Mouse (Mus musculus): ENCODE results near the gene Fdxacb1. TPM values are rescaled to one million over a fixed set of nuclear protein-coding genes. Genes with fewer than 3 reads are reported as not detected.
A peak's percentile ranks its signal among the peaks of the same experiment; 100 is the strongest.

The Fdxacb1 gene
- total RNA-seq (2014; rRNA removed), result 9.7 and 14.1 TPM in 2 replicates
- polyA plus RNA-seq (2015; fragmentation: Nextera tagmentation; extraction: Ambion mirVana), result 9.2 and 13.1 TPM in 2 replicates

- TF ChIP-seq CTCF (IDR thresholded peaks at IDR 0.05), result peak; percentile 78
- no peaks in the 10 kb centered on the region for H3K27me3 ChIP-seq (ENCODE audit: insufficient read depth, low read length)
- H3K27ac ChIP-seq (ENCODE audit: low read depth, low read length), result peak within 1 kb of the TSS; percentile 81
- ATAC-seq (ENCODE audit: low FRiP score), result peak; percentile 94
- peak; percentile 98 for DNase-seq (ENCODE audit: low spot score)
- peak within 1 kb of the TSS; percentile 55 for H3K4me3 ChIP-seq (ENCODE audit: low read depth, low read length)
- no peaks in the 10 kb centered on the region for H3K9me3 ChIP-seq (ENCODE audit: low read length)
- H3K4me2 ChIP-seq (ENCODE audit: low read depth, low read length, poor library complexity, severe bottlenecking), result peak within 1 kb of the TSS; percentile 83
- H3K4me1 ChIP-seq (ENCODE audit: insufficient read depth, low read length), result no peaks in the 10 kb centered on the region
- WGBS, result 4% methylated on average over 58 of the region's 59 CpGs
- H3K9ac ChIP-seq (replicated peaks; ENCODE audit: low read length, poor library complexity, severe bottlenecking), result peak within 1 kb of the TSS; percentile 60
- no peaks in the 10 kb centered on the region; the same call in 1 of the 2 replicates for H3K36me3 ChIP-seq (ENCODE audit: insufficient read depth, low read length)
Observed at GRCm38 (mm10) chr9:50768107-50769002, at the start of gene Fdxacb1. TSS of gene Fdxacb1 (plus strand) at chr9:50768236.

GRCm38 (mm10) chr9:50718878-50719277 is 49.2 kb upstream of the Fdxacb1 start:
- Histone ChIP-seq H3K27ac (ENCODE audit: low read depth, low read length) (no peak overlapping the region), H3K9me3 (ENCODE audit: low read length) (no peaks in the 10 kb centered on the region), H3K36me3 (ENCODE audit: insufficient read depth, low read length) (peaks cover 4% of the 10 kb centered on the region; the same call in 1 of the 2 replicates), H3K4me1 (ENCODE audit: insufficient read depth, low read length) (0 out of 2 replicates have a peak, but pooled peaks cover under 1% of the 10 kb centered on the region), H3K4me2 (ENCODE audit: low read depth, low read length, poor library complexity, severe bottlenecking) (no peak overlapping the region), H3K4me3 (ENCODE audit: low read depth, low read length) (no peak overlapping the region), H3K27me3 (ENCODE audit: insufficient read depth, low read length) (no peaks in the 10 kb centered on the region), H3K9ac (replicated peaks; ENCODE audit: low read length, poor library complexity, severe bottlenecking) (no peak overlapping the region)
- DNase-seq (ENCODE audit: low spot score) (no peak), ATAC-seq (ENCODE audit: low FRiP score) (no peak)
- WGBS, result 79% methylated on average over 4 of the region's 4 CpGs
- no peak for TF ChIP-seq CTCF (IDR thresholded peaks at IDR 0.05)

- TF ChIP-seq CTCF (IDR thresholded peaks at IDR 0.05), result no peak
- Histone ChIP-seq H3K4me2 (ENCODE audit: low read depth, low read length, poor library complexity, severe bottlenecking) (no peak overlapping the region), H3K9me3 (ENCODE audit: low read length) (no peaks in the 10 kb centered on the region), H3K4me1 (ENCODE audit: insufficient read depth, low read length) (peaks cover 3% of the 10 kb centered on the region; the same call in 1 of the 2 replicates), H3K27me3 (ENCODE audit: insufficient read depth, low read length) (no peaks in the 10 kb centered on the region), H3K27ac (ENCODE audit: low read depth, low read length) (no peak overlapping the region), H3K9ac (replicated peaks; ENCODE audit: low read length, poor library complexity, severe bottlenecking) (no peak overlapping the region), H3K4me3 (ENCODE audit: low read depth, low read length) (no peak overlapping the region), H3K36me3 (ENCODE audit: insufficient read depth, low read length) (peaks cover 3% of the 10 kb centered on the region; the same call in 1 of the 2 replicates)
- 30% methylated on average over 12 of the region's 12 CpGs for WGBS
- ATAC-seq (ENCODE audit: low FRiP score) (no peak), DNase-seq (ENCODE audit: low spot score) (no peak)
Observed at GRCm38 (mm10) chr9:50721061-50721460, 47.0 kb upstream of the Fdxacb1 start.

- 35% methylated on average over 8 of the region's 8 CpGs for WGBS
- Histone ChIP-seq H3K4me3 (ENCODE audit: low read depth, low read length) (no peak overlapping the region), H3K27ac (ENCODE audit: low read depth, low read length) (no peak overlapping the region), H3K4me2 (ENCODE audit: low read depth, low read length, poor library complexity, severe bottlenecking) (0 out of 2 replicates have a peak overlapping the region, but pooled peaks have one; percentile 12), H3K9me3 (ENCODE audit: low read length) (no peaks in the 10 kb centered on the region), H3K27me3 (ENCODE audit: insufficient read depth, low read length) (no peaks in the 10 kb centered on the region), H3K36me3 (ENCODE audit: insufficient read depth, low read length) (no peaks in the 10 kb centered on the region), H3K9ac (replicated peaks; ENCODE audit: low read length, poor library complexity, severe bottlenecking) (no peak overlapping the region), H3K4me1 (ENCODE audit: insufficient read depth, low read length) (peaks cover 3% of the 10 kb centered on the region; the same call in 1 of the 2 replicates)
- ATAC-seq (ENCODE audit: low FRiP score) (no peak), DNase-seq (ENCODE audit: low spot score) (peak; percentile 56)
- no peak for TF ChIP-seq CTCF (IDR thresholded peaks at IDR 0.05)
Observed at GRCm38 (mm10) chr9:50722451-50722911, 45.6 kb upstream of the Fdxacb1 start.

- Histone ChIP-seq H3K36me3 (ENCODE audit: insufficient read depth, low read length) (no peaks in the 10 kb centered on the region), H3K4me3 (ENCODE audit: low read depth, low read length) (no peak overlapping the region), H3K9ac (replicated peaks; ENCODE audit: low read length, poor library complexity, severe bottlenecking) (no peak overlapping the region), H3K4me1 (ENCODE audit: insufficient read depth, low read length) (peaks cover 3% of the 10 kb centered on the region; the same call in 1 of the 2 replicates), H3K9me3 (ENCODE audit: low read length) (no peaks in the 10 kb centered on the region), H3K27ac (ENCODE audit: low read depth, low read length) (0 out of 2 replicates have a peak overlapping the region, but pooled peaks have one; percentile 7), H3K4me2 (ENCODE audit: low read depth, low read length, poor library complexity, severe bottlenecking) (peak overlapping the region; percentile 16), H3K27me3 (ENCODE audit: insufficient read depth, low read length) (no peaks in the 10 kb centered on the region)
- TF ChIP-seq CTCF (IDR thresholded peaks at IDR 0.05), result no peak
- no peak for ATAC-seq (ENCODE audit: low FRiP score)
- DNase-seq (ENCODE audit: low spot score), result peak; percentile 86
- 42% methylated on average over 7 of the region's 7 CpGs for WGBS
Observed at GRCm38 (mm10) chr9:50723406-50723805, 44.6 kb upstream of the Fdxacb1 start.

GRCm38 (mm10) chr9:50724147-50724546 is 43.9 kb upstream of the Fdxacb1 start:
- no peak overlapping the region for H3K4me3 ChIP-seq (ENCODE audit: low read depth, low read length)
- H3K4me2 ChIP-seq (ENCODE audit: low read depth, low read length, poor library complexity, severe bottlenecking), result no peak overlapping the region
- H3K27ac ChIP-seq (ENCODE audit: low read depth, low read length), result no peak overlapping the region
- H3K27me3 ChIP-seq (ENCODE audit: insufficient read depth, low read length), result no peaks in the 10 kb centered on the region
- H3K9me3 ChIP-seq (ENCODE audit: low read length), result no peaks in the 10 kb centered on the region
- DNase-seq (ENCODE audit: low spot score) (no peak), ATAC-seq (ENCODE audit: low FRiP score) (no peak)
- TF ChIP-seq CTCF (IDR thresholded peaks at IDR 0.05), result no peak
- H3K36me3 ChIP-seq (ENCODE audit: insufficient read depth, low read length), result no peaks in the 10 kb centered on the region
- 83% methylated on average over 2 of the region's 2 CpGs for WGBS
- peaks cover 3% of the 10 kb centered on the region; the same call in 1 of the 2 replicates for H3K4me1 ChIP-seq (ENCODE audit: insufficient read depth, low read length)
- H3K9ac ChIP-seq (replicated peaks; ENCODE audit: low read length, poor library complexity, severe bottlenecking), result no peak overlapping the region

Measured in midbrain, postnatal 0 days (tissue).